Mouse (Mus musculus): ENCODE results near the gene Ntrk3.

Gene Ntrk3

DNA sequence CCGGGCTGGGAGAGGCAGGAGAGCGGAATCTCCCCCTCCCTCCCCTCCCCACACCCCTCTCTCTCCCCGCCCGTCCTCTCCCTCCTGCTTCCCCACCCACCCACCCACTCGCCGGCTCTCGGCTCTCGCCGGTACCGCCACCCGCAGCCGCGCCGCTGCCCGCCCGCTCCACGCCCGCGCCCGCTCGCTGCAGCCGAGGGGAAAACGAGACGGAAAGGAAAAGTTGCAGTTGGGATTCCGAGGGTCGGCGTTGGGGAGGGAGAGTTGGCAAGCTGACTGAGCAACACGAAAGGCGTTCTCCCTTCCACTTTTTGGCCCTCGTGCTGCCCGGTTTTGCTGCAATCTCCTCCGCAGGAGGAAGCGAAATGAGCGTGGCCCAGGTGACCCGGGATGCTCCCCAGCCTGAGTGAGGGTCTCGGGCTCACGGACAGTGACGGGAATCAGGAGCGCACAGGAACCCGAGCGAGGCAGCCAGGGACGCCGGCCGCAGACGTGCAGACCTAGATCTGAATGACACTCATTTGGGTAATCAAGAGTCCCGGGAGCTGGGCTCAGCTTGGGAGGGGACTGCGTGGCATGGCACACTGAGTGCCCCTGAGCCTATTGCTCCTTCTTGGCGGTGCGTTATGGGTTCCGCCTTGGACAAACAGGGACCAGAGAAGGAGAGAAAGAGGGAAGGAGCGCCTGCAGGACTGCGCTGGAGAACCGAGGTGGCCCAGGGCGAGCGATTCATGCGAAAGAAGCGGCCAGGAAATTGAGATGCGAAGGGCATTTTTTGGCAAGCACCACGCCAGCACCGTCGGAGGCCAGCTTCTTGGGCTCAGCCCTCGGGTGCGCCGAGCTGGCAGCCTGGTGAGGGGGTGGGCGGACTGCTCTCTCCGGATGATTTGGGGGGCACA is 159.1 kb downstream of the Ntrk3 start:
- DNase-seq (ENCODE audit: low spot score) = no peak

DNA sequence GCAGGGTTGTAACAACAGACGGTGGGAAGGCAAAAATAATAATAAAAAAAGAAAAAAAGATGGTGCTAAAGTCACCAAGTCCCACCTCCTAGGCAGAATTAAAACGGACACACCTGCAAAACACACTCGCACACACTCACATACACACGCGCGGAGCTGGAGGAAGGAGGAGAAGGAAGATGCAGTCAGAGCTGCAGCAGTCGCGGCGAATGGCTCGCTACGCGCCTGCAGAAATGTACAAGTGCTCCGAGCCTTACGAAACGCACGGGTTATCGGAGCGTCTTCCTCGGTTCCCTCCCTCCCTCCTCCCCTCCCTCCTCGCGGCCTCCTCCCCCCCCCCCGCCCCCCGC is 159.7 kb downstream of the Ntrk3 start:
- DNase-seq (ENCODE audit: low spot score) = no peak

DNA sequence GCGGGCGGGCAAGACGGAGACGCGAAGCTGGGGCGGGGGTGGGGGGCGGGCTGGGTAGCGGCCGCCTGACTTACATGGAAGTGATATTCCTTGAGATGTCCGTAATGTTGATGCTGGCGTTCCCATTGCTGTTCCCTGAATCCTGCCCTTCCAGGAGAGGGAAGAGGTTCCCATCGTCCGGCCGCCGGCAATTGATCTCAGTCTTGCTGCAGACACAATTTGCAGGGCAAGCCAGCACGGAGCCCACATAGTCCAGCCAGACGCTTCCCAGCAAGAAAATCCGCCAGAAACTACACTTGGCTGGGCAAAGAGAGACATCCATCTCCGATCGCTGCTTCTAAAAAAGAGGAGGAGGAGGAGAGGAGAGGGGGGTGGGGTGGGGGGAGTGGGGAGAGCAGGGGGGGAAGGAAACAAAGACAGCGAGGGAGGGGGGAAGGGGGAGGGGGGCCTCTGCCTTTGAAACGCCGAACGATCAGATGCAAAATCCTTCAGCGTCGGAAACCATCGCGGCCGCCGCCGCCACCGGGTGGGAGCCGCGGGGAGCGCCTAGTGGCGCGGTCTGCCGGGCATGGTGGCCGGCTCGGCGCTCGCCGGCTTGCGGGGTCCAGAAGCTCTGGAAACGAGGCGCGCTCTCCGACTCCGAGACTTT is 160.2 kb downstream of the Ntrk3 start:
- DNase-seq (ENCODE audit: low spot score) = no peak

DNA sequence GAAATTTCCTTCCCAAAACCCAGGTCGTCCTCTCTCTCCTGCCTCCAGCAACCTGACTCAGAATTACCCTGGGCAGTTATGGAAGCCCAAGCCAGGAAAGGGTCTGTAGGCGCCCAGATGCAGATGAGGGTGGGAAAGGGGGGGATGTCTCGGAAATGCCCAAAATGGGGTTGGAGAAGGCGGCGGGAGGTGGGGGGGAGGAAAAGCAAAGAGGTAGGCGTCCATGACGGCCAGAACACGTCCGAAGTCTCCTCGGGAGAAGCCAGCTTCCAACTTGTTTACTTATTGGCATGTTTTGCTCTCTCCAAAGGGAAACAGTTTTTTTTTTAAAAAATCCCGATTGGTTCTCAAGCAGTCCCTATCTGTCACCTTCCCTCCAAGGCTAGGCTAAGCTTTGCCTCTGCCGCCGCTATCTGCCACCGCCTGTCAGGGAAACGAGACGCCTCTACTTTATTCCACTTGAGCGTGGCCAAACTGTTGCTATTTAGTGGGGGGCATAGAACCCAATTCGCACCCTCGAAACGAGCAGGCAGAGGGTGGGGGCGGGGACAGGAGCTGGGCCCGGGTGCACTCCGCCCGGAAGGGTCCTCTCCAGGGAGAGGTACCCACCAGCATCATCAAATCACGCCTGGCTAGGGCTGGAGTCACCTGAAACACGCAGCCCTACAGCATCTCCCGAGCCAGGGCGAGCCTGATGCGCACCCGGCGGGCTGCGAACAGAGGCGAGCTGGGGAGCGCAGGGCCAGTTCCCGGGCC is 160.9 kb downstream of the Ntrk3 start:
- peak; percentile 13 for DNase-seq (ENCODE audit: low spot score)

DNA sequence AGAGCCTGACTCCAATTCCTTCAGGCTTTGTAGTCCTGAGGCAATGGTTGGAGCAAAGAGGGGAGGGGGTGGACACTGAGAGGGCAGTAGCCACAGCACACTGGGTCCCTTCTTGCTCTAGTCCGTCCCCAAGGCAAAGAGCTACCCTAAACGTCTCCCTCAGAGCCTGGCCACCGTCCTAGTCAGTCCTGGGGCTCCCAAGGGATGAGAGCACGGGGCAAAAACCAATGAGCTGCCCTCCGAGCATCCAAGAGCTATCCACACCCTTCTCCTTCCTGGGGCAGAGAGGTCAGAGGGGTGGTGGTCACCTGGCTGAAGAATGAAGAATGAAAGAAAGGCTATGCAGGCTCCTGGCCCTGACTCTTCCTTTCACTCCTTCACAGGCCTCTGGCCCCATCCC is 161.6 kb downstream of the Ntrk3 start:
- no peak for DNase-seq (ENCODE audit: low spot score)

DNA sequence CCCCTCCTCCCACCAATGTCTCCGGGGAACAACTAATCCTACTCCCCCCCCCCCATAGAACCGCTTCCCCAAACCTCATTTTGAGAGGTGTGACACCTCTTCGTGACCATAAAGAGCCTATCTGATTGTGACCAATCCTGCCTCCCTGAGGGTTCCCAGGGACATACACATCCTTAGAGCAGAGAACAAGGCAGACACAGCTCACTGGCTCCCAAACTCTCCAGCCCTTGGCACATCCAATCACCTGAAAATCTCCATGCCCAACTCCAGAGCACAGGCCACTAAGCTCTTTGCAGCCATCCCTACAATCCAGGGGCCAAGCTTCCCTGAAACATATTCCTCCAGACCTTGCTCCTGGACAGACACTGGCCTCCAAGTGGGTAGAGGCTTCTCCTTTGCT is 162.3 kb downstream of the Ntrk3 start:
- DNase-seq (ENCODE audit: low spot score) = no peak

DNA sequence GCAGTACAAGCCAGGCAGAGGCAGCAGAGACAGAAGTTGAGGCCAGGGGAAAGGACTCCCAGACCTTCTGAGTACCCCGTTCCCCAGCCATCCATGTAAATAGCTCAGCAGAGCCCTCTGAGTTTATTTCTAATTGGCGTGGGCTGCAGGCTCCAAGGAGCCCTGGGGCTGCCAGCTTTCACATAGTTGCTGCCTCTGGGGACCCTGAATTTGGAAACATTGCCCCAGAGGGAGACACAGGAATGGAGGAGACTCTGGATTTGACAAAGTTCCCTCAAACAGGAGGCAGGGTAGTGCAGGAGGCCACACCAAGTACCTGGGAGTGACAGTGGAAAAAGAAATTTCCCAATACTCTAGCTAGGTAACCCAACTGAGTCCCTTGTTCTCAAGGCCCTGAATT is 166.6 kb downstream of the Ntrk3 start:
- DNase-seq (ENCODE audit: low spot score) = no peak

DNA sequence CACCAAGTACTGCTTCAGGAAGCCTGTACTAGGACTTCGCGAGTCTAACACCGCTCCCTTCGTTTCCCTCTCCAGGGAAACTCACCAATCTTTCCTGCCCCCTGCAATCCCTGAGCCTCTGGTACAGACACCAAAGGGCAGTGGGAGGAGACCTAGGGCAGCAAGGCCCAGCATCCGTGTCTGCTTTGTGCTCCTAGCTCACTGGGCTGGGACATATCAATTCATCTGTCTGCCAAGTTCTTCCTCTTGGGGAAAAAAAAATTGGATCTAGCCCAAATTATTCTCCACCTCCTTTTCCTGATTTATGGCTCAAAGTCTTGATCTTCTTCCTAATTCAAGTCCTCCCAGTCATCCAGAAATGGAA is 168.6 kb downstream of the Ntrk3 start:
- no peak for DNase-seq (ENCODE audit: low spot score)

DNA sequence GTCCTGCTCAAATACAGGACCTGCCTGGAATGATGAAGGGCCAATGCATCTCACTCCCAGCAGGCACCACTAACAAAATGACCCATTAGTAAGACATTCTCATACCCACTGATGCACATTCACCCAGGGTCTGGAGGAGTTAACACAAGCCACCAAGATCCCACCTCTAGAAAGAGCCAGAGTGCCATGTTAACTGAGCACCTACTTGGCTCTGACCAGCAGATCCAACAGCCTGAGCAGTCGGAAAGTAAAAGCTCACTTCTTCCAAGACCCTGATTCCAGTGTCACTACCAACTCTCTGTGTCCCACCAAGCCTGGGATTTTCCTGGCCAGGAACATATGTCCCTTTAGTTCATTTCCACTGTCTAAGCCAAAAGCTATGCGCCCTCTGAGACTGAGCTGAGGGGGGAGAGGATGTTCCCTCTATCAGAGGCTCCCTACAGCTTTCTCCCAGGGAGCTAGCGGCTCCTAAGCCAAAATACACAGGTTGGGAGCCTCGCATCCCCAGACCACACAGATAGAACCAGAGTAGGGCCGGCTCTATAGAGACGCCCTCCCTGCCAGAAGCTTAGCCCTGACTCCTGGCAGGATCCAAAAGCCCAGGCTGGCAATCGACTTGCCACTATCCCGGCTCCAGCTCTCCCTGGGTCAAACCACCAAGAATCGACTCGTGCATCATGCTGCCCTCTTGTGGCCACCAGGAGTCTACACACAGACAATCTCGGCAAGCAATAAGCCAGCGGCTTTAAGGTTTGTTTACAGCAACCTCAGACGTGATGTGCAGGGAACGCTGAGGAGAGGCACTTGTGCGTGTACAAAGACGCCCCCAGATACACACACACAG is 169.2 kb downstream of the Ntrk3 start:
- DNase-seq (ENCODE audit: low spot score) = peak; percentile 16

DNA sequence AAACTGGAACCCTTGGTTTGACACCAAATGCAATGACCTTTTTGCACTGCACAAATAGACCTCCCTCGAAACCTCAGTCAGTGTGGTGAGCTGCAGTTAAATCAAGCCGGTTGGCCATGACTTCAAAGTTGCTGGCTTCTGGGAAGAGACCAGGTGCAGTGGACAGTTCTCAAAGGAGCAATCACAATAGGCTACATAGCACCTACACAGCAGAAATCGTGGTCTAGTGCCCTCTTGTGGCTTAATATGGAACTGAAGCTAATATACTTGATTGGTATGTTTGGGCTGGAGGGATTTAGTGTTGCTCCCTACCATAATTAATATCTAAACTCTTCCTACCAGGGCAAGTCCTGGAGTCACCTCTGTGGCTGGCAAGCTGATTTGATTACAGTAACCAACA is 171.2 kb downstream of the Ntrk3 start:
- no peak for DNase-seq (ENCODE audit: low spot score)

DNA sequence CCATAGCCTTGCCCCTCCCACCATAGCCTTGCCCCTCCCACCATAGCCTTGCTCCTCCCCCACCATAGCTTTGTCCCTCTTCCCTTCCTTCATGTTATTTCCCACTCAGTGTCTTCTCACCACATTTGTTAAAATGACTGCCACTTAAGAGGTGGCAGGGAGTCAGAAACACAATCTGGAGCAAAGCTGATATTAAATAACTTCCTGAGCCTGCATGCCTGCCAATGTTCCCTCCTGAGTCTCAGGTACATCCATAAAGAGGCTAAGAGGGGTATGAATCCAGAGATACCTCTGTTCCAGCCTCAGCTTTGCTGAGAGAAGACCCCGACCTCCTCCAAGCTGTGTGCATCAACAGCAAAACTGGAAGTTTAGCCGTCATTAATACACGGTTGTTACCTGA is 172.4 kb downstream of the Ntrk3 start:
- no peak for DNase-seq (ENCODE audit: low spot score)

DNA sequence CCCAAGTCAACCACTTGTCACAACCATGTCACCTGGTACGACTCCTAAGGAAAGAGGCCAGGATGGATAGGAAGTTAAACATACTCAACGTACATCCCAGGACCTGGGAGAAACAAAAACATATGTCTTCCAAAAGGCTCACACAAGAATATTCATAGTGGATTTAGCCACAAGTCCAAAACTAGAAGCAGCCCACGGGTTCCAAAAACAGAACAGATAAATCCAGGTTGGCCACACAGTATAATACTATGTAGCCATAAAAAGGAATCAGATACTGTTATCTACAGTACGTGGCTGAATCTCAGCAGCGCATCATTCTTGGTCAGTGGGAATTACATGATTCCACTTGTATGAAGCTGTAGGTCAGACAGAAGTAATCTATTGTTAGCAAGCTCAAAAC is 179.3 kb downstream of the Ntrk3 start:
- no peak for DNase-seq (ENCODE audit: low spot score)

DNA sequence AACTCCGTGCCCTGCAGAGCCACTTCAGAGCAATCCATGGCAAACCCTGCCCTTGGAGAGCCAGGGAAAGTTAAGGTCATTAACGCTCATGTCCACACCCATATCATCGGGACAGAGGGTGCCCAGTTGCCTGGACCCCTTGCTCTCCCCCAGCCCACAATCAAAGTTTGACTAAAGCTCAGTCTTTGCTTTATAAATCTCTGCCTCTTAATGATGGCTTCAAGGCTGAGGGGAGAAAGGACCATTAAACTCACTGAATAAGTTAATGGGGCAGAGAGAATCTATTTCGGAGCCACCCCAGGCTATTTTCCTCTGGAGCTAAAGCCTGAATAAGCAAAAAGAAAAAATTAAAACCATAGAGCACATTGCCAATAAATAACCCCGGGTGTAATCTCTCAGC is 182.3 kb downstream of the Ntrk3 start:
- no peak for DNase-seq (ENCODE audit: low spot score)

DNA sequence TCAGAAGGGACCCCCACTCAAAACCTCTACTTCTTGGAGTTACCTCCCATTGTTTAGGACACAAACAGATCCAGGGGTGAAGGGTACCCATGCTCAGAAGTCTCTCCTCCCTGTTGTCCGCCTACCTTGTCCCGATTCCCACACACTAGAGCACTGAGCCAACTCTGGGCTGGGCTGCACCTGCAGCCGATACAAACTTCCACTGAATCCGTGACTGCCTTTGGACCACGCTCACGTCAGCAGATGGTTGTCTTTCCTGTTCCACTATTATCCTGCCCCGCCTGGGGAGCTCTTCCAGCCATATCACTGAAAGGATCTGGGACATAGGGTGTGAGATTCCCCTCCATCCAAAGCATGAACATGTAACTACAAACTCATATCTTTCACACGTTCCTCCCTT is 188.4 kb downstream of the Ntrk3 start:
- DNase-seq (ENCODE audit: low spot score) = no peak

DNA sequence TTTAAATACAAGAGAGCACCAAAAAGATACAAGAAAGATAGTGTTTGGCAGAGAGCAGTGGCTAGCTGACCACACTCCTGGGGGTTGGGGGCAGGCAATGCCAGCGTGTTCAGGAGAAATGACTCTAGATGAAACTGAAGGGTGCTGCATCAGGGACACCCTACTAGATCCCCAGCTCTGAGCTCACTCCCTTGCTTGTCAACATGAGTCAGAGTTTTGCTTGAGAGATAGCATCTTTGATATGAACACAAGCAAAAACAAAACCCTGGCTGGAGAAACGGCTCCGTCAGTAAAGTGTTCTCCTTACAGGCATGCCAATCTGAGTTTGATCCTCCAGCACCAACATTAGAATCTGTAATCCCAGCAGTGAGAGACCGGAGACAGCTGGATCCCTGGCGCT is 189.1 kb downstream of the Ntrk3 start:
- no peak for DNase-seq (ENCODE audit: low spot score)

DNA sequence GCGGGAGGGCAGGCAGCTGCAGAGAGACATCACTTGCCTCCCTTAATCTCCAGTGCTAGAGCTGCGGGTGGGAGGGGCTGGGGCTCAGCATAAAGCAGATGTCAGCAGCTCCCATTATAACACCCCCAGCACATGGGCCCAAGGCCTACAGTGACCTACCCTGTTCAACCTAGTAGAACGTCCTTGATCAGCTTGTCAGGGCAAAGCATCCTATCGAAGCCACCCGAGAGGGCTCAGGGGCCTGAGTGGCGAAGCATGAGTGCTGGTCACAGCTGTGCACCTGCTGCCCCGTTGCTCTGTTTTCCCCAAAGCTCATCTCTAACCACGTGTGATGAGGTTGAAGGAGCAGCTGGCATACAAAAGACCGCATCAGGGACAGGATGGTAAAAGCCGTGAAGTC is 191.3 kb downstream of the Ntrk3 start:
- no peak for DNase-seq (ENCODE audit: low spot score)

DNA sequence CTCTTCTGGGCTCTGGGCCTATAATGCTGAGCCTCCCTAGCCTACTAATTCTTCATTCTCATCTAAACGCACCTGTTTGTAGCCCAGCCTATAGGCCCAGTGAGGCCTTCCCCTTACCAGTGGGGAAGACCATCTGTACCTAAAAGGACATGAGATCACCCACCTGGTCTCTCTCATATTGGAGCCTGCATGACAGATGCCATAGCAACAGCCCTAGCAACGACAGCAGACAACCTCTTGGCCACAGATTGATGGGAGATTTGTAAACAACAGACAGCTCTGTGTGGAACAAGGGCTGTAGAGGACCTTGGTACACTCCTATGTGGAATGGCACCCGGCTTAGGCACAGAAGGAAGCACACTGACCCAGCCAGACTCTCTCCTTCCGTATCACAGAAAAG is 195.3 kb downstream of the Ntrk3 start:
- no peak for DNase-seq (ENCODE audit: low spot score)

DNA sequence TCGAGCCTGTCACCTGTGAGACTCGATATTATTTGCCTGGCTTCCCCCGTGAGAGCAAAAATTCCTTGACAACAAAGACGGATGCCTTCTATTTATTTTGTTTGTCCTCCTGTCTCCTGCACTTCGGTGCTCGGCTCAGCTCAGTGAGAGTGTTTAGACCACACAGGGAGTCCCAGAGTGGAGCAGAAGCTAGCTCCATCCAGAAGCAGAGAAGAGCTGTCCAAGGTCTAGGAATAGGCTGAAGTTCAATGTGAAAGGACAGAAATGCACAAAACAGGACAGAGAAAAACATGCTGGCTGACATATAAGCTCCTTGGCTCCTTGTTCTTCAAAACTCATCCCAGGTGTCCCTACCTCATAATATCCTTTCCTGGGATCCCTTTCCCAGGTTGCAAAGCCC is 207.5 kb downstream of the Ntrk3 start:
- no peak for DNase-seq (ENCODE audit: low spot score)

DNA sequence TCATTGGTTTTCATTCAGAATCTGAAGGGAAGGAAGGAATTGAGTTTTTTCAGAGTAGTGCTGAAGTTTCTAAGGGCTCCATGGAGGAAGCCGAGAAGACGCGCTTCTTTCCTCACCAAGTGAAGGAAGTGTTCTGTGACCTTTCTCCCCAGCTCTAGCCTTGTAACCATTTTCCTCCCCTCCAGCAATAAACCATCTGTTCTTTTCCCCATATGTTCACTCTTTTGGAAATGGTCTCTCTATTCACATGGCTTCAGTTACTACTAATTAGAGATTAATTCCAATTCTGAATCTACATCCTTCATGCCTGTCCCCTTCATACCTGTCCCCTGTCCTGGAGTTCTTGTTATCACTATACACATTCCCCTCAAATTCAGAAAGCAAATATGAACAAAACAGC is 209.8 kb downstream of the Ntrk3 start:
- DNase-seq (ENCODE audit: low spot score) = no peak

DNA sequence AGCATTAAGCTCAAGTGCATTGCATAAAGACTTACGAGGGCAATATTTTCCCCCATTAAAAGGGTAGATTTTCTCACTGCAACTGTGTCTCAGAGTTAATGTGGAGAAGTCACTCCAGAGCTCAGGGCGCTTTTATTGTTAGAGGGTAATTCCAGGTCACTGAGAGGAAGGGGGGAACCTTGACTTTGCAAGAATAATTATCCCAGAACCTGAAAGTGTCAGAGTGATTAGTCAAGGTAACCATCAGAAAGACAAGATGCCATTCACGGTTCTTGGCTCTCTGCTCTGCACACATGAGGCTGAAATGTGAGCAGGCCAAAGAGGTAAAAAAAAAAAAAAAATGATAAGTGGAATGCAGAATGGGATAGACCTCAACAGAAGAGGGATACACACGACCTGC is 210.2 kb downstream of the Ntrk3 start:
- no peak for DNase-seq (ENCODE audit: low spot score)

DNA sequence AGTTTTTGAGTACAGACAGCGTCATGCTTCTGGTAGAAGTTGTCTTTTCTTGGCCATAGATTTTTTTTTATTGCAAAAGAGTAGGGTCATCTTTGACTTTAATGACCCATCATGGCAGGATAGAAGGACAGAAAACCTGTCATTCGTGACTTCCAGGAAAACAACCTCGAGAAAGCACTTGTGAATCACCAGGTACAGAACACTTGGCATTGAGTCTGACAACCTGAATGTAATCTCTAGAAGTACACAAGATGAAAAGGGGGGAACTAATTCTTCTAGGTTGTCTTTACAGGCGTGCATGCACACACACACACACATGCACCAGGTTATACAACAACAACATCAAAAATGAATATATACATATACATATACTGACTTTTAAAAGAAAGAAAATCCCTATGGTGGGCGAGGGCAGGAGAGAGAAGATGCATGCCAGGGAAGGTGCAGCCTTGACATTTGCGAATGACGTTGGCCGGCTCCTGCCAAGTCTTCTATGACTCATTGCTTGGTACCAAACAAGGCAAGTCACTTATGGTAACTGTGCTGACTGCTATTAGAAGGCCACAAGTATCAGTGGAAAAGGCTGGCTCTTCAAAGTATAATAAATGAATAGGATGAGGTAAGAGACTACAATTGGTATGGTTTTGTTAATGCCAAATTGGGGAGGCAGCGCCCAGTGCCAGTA is 217.4 kb downstream of the Ntrk3 start:
- DNase-seq (ENCODE audit: low spot score) = no peak

DNA sequence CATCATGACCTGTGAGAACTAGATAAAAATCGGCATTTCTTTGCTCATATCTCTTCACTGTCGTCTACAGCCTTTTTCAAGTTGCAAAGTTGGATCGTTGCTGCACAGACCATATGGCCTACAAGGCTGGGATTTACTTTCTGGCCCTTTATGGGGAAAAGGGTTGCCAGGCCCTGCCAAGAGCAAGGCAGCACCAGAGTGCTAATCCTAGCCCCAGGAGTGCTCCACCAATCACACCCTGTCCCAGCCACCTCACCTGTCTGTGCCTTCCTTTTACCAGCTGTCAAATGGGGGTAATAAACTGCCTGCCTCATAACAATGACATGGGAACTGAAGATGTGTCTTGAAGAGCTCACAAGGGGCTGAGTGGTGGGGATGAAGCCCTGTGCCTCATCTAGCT is 218.1 kb downstream of the Ntrk3 start:
- no peak for DNase-seq (ENCODE audit: low spot score)
